In genomic region chr13:108498247-108498743, GRCm38 (mm10) we compare ENCODE assay signal across 9 mouse cellular contexts. TPM values are rescaled to one million over a fixed set of nuclear protein-coding genes. Genes with fewer than 3 reads are reported as not detected.
DNase-seq lines count a peak whose midpoint lies in the region; ATAC-seq and TF ChIP-seq lines count a peak whose summit lies in the region.
"Had no signal": no experiment of that assay in that cellular context is flagged by ENCODE, and none has a peak within 500 bp of the region (broad histone marks: within the 10 kb centered on the region; RNA-seq: fewer than 3 reads in every experiment).

No protein-coding gene starts in this region.

- ATAC-seq in intestine, embryonic 14.5 days (replicated peaks; ENCODE audit: low FRiP score, low TSS enrichment, low read depth) = peak; percentile 87
- ATAC-seq in liver, postnatal 0 days = no peak
- no peak for ATAC-seq in erythroid progenitor cell, adult 5-6 weeks (replicated peaks; ENCODE audit: low FRiP score, poor library complexity, severe bottlenecking)
- no peak for ATAC-seq in forebrain, embryonic 15.5 days (replicated peaks)

- no peaks in the 10 kb centered on the region for H3K27me3 ChIP-seq in intestine, embryonic 14.5 days (replicated peaks; ENCODE audit: control insufficient read depth, insufficient read depth, low read length)
- no peaks in the 10 kb centered on the region for H3K27me3 ChIP-seq in liver, postnatal 0 days (ENCODE audit: insufficient read depth, low read length)
- H3K27me3 ChIP-seq in forebrain, embryonic 15.5 days = no peaks in the 10 kb centered on the region

- TF ChIP-seq EP300 in liver, postnatal 0 days (IDR thresholded peaks at IDR 0.05; ENCODE audit: low read depth) = no peak

- H3K27ac ChIP-seq in gastrocnemius, adult 2 months = peak overlapping the region; percentile 24
- peak overlapping the region; percentile 16 for H3K27ac ChIP-seq in intestine, embryonic 14.5 days (ENCODE audit: low read depth)
- H3K27ac ChIP-seq in liver, postnatal 0 days (ENCODE audit: low read depth) = no peak overlapping the region
- H3K27ac ChIP-seq in forebrain, embryonic 15.5 days (replicated peaks) = no peak overlapping the region

- H3K4me2 ChIP-seq in intestine, embryonic 14.5 days (ENCODE audit: low read length) = peak overlapping the region; percentile 40
- peak overlapping the region; percentile 53 for H3K4me2 ChIP-seq in liver, postnatal 0 days (ENCODE audit: low read depth, low read length)
- no peak overlapping the region for H3K4me2 ChIP-seq in forebrain, embryonic 15.5 days (replicated peaks)

- H3K4me3 ChIP-seq in gastrocnemius, adult 2 months = peak overlapping the region; percentile 58
- peak overlapping the region; percentile 10; the same call in 1 of the 2 replicates for H3K4me3 ChIP-seq in intestine, embryonic 14.5 days (ENCODE audit: low read depth, low read length)
- H3K4me3 ChIP-seq in liver, postnatal 0 days (ENCODE audit: low read depth, low read length) = no peak overlapping the region
- H3K4me3 ChIP-seq in forebrain, embryonic 15.5 days = no peak overlapping the region

- DNase-seq in gastrocnemius, adult 2 months = no peak
- no peak for DNase-seq in gastrocnemius, postnatal 36 days
- DNase-seq in 416B (ENCODE audit: low read depth) = peak; percentile 9
- peak; percentile 65 for DNase-seq in intestine, embryonic 14.5 days (ENCODE audit: low spot score)
- DNase-seq in liver, postnatal 0 days = no peak
- no peak for DNase-seq in adrenal gland, adult (ENCODE audit: inconsistent age in 2 of 2, low spot score in 1 of 2)
- DNase-seq: B cell, adult 2 months had no signal

- WGBS in intestine, embryonic 14.5 days = 42% methylated on average over 9 of the region's 9 CpGs
- WGBS in liver, postnatal 0 days (ENCODE audit: insufficient replicate concordance) = 40% methylated on average over 9 of the region's 9 CpGs
- 71% methylated on average over 9 of the region's 9 CpGs for WGBS in forebrain, embryonic 15.5 days

- intact Hi-C loops in gastrocnemius, adult 2 months (cut with DNase I) = no loop called here
- intact Hi-C loops in gastrocnemius, postnatal 36 days (cut with DNase I) = no loop called here

- no peaks in the 10 kb centered on the region for H3K36me3 ChIP-seq in intestine, embryonic 14.5 days (ENCODE audit: control insufficient read depth, insufficient read depth, low read length)
- H3K36me3 ChIP-seq in liver, postnatal 0 days (replicated peaks; ENCODE audit: insufficient read depth, low read length) = no peaks in the 10 kb centered on the region
- H3K36me3 ChIP-seq in forebrain, embryonic 15.5 days = no peaks in the 10 kb centered on the region

- H3K9ac ChIP-seq in intestine, embryonic 14.5 days (ENCODE audit: low read length) = 0 out of 2 replicates have a peak overlapping the region, but pooled peaks have one; percentile 3
- no peak overlapping the region for H3K9ac ChIP-seq in liver, postnatal 0 days (replicated peaks)
- no peak overlapping the region for H3K9ac ChIP-seq in forebrain, embryonic 15.5 days (replicated peaks)

- H3K9me3 ChIP-seq in intestine, embryonic 14.5 days (ENCODE audit: control insufficient read depth, low read length) = no peaks in the 10 kb centered on the region
- no peaks in the 10 kb centered on the region for H3K9me3 ChIP-seq in liver, postnatal 0 days (ENCODE audit: low read length)
- H3K9me3 ChIP-seq in forebrain, embryonic 15.5 days = no peaks in the 10 kb centered on the region

- peaks cover 5% of the 10 kb centered on the region; the same call in 1 of the 2 replicates for H3K4me1 ChIP-seq in intestine, embryonic 14.5 days (replicated peaks; ENCODE audit: control insufficient read depth, insufficient read depth, low read length)
- H3K4me1 ChIP-seq in liver, postnatal 0 days (ENCODE audit: insufficient read depth) = no peaks in the 10 kb centered on the region
- 0 out of 2 replicates have a peak, but pooled peaks cover 6% of the 10 kb centered on the region for H3K4me1 ChIP-seq in forebrain, embryonic 15.5 days

- no peak for TF ChIP-seq CTCF in gastrocnemius, adult 2 months (IDR thresholded peaks at IDR 0.05)
- TF ChIP-seq CTCF in liver, postnatal 0 days (IDR thresholded peaks at IDR 0.05; ENCODE audit: low read depth) = no peak

RNA-seq across cellular contexts. Expression of gene Pde4d, which starts 48.5 kb away (rescaled TPM):
- 100 to 1,000 TPM; 239 to 330 TPM for total RNA-seq in gastrocnemius, adult 2 months (2021)
- 100 to 1,000 TPM; 190 to 235 TPM for total RNA-seq in gastrocnemius, postnatal 36 days (2021)
- 18.6 and 20.6 TPM in 2 replicates for polyA plus RNA-seq in intestine, embryonic 14.5 days (2014; fragmentation: Nextera tagmentation; extraction: Ambion mirVana)
- polyA plus RNA-seq in liver, postnatal 0 days (2015; fragmentation: Nextera tagmentation; extraction: Ambion mirVana) = 5.4 and 6.1 TPM in 2 replicates
- total RNA-seq in erythroid progenitor cell, adult 5-6 weeks (2015; ENCODE audit: low replicate concordance) = 72.8 and 82.2 TPM in 2 replicates
- total RNA-seq in erythroid progenitor cell, adult 5-6 weeks (2017; ENCODE audit: low replicate concordance) = 53.0 and 61.3 TPM in 2 replicates
- 15.8 and 16.3 TPM in 2 replicates for polyA plus RNA-seq in forebrain, embryonic 15.5 days (2015; fragmentation: Nextera tagmentation; extraction: Ambion mirVana)

Comparison
In these comparisons a context has a peak if more than half of its experiments do, and no peak if none do; other contexts are left out.
1. DNase-seq: peak in 416B (single experiment) and intestine, embryonic 14.5 days (single experiment); none in gastrocnemius, adult 2 months (single experiment), gastrocnemius, postnatal 36 days (0 of 2), liver, postnatal 0 days (single experiment) and adrenal gland, adult (0 of 2).
2. H3K27ac ChIP-seq: peak in gastrocnemius, adult 2 months (single experiment) and intestine, embryonic 14.5 days (single experiment); none in liver, postnatal 0 days (single experiment) and forebrain, embryonic 15.5 days (single experiment).
3. H3K4me3 ChIP-seq: peak in gastrocnemius, adult 2 months (single experiment) and intestine, embryonic 14.5 days (single experiment); none in liver, postnatal 0 days (single experiment) and forebrain, embryonic 15.5 days (single experiment).